Mouse (Mus musculus): ENCODE measurements around the gene Ago1. TPM values are rescaled to one million over a fixed set of nuclear protein-coding genes. Genes with fewer than 3 reads are reported as not detected.

Ago1 gene
- 10.8 and 10.9 TPM in 2 replicates for total RNA-seq (2012; rRNA removed)
- 6.2 and 6.9 TPM in 2 replicates for total RNA-seq (2014; rRNA removed)
- polyA plus RNA-seq (2012; ENCODE audit: insufficient read length, low read depth), result 23.1 and 29.0 TPM in 2 replicates

DNA sequence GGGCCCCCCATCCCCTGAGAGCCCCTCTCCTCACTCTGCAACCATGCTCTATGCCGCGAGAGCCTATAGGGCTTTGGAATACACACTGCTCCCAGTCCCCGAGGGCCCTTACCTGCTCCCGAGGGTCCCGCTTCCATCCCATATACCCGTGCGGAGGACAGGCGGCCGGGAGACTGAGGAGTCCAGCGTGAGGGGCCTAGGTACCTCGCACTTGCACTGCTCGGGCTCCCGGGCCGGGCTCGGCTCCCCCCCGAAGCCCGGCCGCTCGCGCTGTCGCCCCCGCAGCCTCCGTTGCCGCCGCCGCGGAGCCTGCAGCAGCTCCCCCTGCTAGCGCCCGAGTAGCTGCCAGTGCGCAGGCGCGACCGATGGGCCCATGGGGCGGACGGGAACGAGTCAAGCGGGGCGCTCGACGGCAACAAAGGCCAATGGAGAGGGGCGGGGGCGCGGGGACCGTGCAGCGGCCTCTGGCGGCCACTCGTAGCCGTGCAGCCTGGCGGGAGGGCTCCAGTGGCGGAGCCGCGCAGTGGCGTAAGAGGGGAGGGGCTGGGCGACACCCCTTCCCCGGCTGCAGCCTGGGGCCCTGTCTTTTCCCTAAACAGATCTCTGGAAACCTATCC lies at the start of gene Ago1:
Ago1 (minus strand) TSS at position 299 of the 617 bp plus-strand sequence.
- Histone ChIP-seq H3K9ac (ENCODE audit: insufficient read depth, low read depth) (peak within 1 kb of the TSS; percentile 93), H3K36me3 (replicated peaks in 1 of 2; ENCODE audit: control insufficient read depth in 1 of 2, insufficient read depth in 1 of 2, low read length in 1 of 2) (peaks cover 0 to 6% of the 10 kb centered on the region in 2 experiments), H3K27me3 (replicated peaks) (no peaks in the 10 kb centered on the region), H3K27ac (ENCODE audit: insufficient read depth, low read depth) (peak within 1 kb of the TSS; percentile 73), H3K4me2 (ENCODE audit: insufficient read depth, low read depth, poor library complexity, severe bottlenecking) (peak within 1 kb of the TSS; percentile 57), H3K4me1 (ENCODE audit: control insufficient read depth in 1 of 2, insufficient read depth in 2 of 2) (peaks cover 16 to 48% of the 10 kb centered on the region in 2 experiments; a peak in 3 of 4 replicates), H3K79me2 (replicated peaks; ENCODE audit: control insufficient read depth, extremely low read depth, insufficient read depth, poor library complexity, severe bottlenecking) (peaks cover 18% of the 10 kb centered on the region), H3K9me3 (replicated peaks; ENCODE audit: low read length) (no peaks in the 10 kb centered on the region), H3K4me3 (replicated peaks in 1 of 3; ENCODE audit: low read depth in 2 of 3, low read length in 2 of 3, poor library complexity in 1 of 3) (peak within 1 kb of the TSS; percentile 89 to 96 (median 89))
- peak; percentile 94 for DNase-seq (ENCODE audit: extremely low read depth)
- TF ChIP-seq KAT2A (IDR thresholded peaks at IDR 0.05; ENCODE audit: insufficient replicate concordance, low read length), result no peak
- peak; percentile 49 for TF ChIP-seq RAD21 (IDR thresholded peaks at IDR 0.05; ENCODE audit: low read depth, low read length)
- peak; percentile 52 for TF ChIP-seq TCF12 (IDR thresholded peaks at IDR 0.05; ENCODE audit: low read depth, low read length)
- TF ChIP-seq ZNF384 (IDR thresholded peaks at IDR 0.05; ENCODE audit: low read depth, low read length), result no peak
- TF ChIP-seq TBP (conservative IDR thresholded peaks at IDR 0.05; ENCODE audit: low read depth, low read length), result no peak
- no peak for TF ChIP-seq JUN (IDR thresholded peaks at IDR 0.05; ENCODE audit: insufficient read depth, low read depth, low read length)
- no peak for TF ChIP-seq RCOR1 (conservative IDR thresholded peaks at IDR 0.05; ENCODE audit: low read depth, low read length)
- TF ChIP-seq MXI1 (IDR thresholded peaks at IDR 0.05; ENCODE audit: low read depth, low read length), result no peak
- peak; percentile 51; the same call in 1 of the 2 replicates for TF ChIP-seq IRF4 (IDR thresholded peaks at IDR 0.05; ENCODE audit: low read depth, low read length)
- TF ChIP-seq E2F4 (IDR thresholded peaks at IDR 0.05; ENCODE audit: insufficient replicate concordance, low read depth, low read length), result no peak
- TF ChIP-seq POLR2A (IDR thresholded peaks at IDR 0.05; ENCODE audit: low read depth, low read length), result peak; percentile 61; the same call in 1 of the 2 replicates
- no peak for TF ChIP-seq ZKSCAN1 (IDR thresholded peaks at IDR 0.05; ENCODE audit: borderline replicate concordance, low read depth, low read length)
- peak; percentile 44; the same call in 1 of the 2 replicates for TF ChIP-seq SIN3A (IDR thresholded peaks at IDR 0.05; ENCODE audit: low read length)
- no peak for TF ChIP-seq ETS1 (conservative IDR thresholded peaks at IDR 0.05; ENCODE audit: low read depth, low read length)
- no peak for TF ChIP-seq EP300 (IDR thresholded peaks at IDR 0.05; ENCODE audit: low read length)
- TF ChIP-seq ZMIZ1 (IDR thresholded peaks at IDR 0.05; ENCODE audit: low read depth, low read length), result no peak
- TF ChIP-seq USF1 (IDR thresholded peaks at IDR 0.05; ENCODE audit: low read depth, low read length), result no peak
- no peak for TF ChIP-seq GABPA (IDR thresholded peaks at IDR 0.05; ENCODE audit: insufficient replicate concordance, low read depth, low read length)
- TF ChIP-seq SMC3 (IDR thresholded peaks at IDR 0.05; ENCODE audit: low read depth, low read length), result peak; percentile 71
- peak; percentile 63 for TF ChIP-seq ELF1 (IDR thresholded peaks at IDR 0.05; ENCODE audit: low read depth, low read length)
- TF ChIP-seq CHD1 (IDR thresholded peaks at IDR 0.05; ENCODE audit: low read depth, low read length), result no peak
- no peak for TF ChIP-seq MAFK (IDR thresholded peaks at IDR 0.05; ENCODE audit: insufficient replicate concordance, low read length)
- no peak for TF ChIP-seq MAX (IDR thresholded peaks at IDR 0.05; ENCODE audit: low read length)
- no peak for TF ChIP-seq JUND (conservative IDR thresholded peaks at IDR 0.05; ENCODE audit: low read depth, low read length)
- TF ChIP-seq BHLHE40 (IDR thresholded peaks at IDR 0.05; ENCODE audit: low read depth, low read length), result no peak
- TF ChIP-seq MAZ (IDR thresholded peaks at IDR 0.05; ENCODE audit: low read depth, low read length), result peak; percentile 98
- TF ChIP-seq MYC (IDR thresholded peaks at IDR 0.05; ENCODE audit: low read depth, low read length), result no peak
- no peak for TF ChIP-seq UBTF (IDR thresholded peaks at IDR 0.05; ENCODE audit: low read depth, low read length)
- TF ChIP-seq USF2 (conservative IDR thresholded peaks at IDR 0.05; ENCODE audit: low read depth, low read length), result no peak
- TF ChIP-seq CHD2 (IDR thresholded peaks at IDR 0.05; ENCODE audit: low read length), result no peak
- TF ChIP-seq NRF1 (IDR thresholded peaks at IDR 0.05; ENCODE audit: low read depth, low read length), result peak; percentile 94
- no peak for TF ChIP-seq ZC3H11A (IDR thresholded peaks at IDR 0.05; ENCODE audit: low read depth, low read length)
- no peak for TF ChIP-seq POLR2AphosphoS2 (IDR thresholded peaks at IDR 0.05; ENCODE audit: low read depth, low read length)
- no peak for TF ChIP-seq NELFE (IDR thresholded peaks at IDR 0.05; ENCODE audit: low read depth, low read length)
- peak; percentile 23 to 96; a peak in 3 of 4 replicates for TF ChIP-seq CTCF (conservative IDR thresholded peaks at IDR 0.05 in 1 of 2, IDR thresholded peaks at IDR 0.05 in 1 of 2; ENCODE audit: low read depth in 2 of 2, low read length in 2 of 2)
- peak; percentile 62 for TF ChIP-seq HCFC1 (IDR thresholded peaks at IDR 0.05; ENCODE audit: low read depth, low read length)
- no peak for TF ChIP-seq PAX5 (IDR thresholded peaks at IDR 0.05; ENCODE audit: low read length)
- peak; percentile 63; the same call in 1 of the 2 replicates for TF ChIP-seq MEF2A (IDR thresholded peaks at IDR 0.05; ENCODE audit: borderline replicate concordance, low read depth, low read length)
- dilution Hi-C loops (cut with MboI; ENCODE audit: extremely low pct_ligation_motif_present, extremely low pct_unique_long_range_greater_than_20kb, low sequenced_read_pairs) (no loop called here), in situ Hi-C loops (cut with MboI; ENCODE audit: low pct_ligation_motif_present, low pct_unique_long_range_greater_than_20kb, low sequenced_read_pairs) (loop anchor here (10.0 kb wide), 1 partner anchor 134 kb away; no protein-coding TSS in a partner anchor)
